ENCODE assay signal across 8 mouse cellular contexts in the genomic region with DNA sequence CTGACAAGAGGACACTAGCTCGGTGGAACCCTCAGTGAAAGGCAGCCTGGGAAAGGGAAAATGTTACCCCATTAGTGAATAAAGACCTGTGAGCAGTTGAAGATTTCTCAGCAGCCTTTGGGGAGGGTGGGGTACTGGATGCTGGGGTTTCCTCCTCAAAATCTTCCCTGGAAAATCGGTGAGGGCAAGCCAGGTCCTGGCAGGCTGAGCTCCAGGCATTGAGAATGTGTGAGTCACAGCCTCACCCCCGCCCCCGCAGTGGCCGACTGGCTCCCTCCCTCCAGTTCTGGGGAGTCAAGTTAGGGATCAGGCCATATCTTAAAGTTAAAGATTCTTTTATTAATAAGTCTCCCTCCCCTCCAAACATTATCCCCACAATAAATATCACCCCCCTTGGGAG. TPM values are rescaled to one million over a fixed set of nuclear protein-coding genes. Genes with fewer than 3 reads are reported as not detected.
DNase-seq lines count a peak whose midpoint lies in the region; ATAC-seq and TF ChIP-seq lines count a peak whose summit lies in the region.

No protein-coding gene starts in this region.

- TF ChIP-seq CTCF in lung, embryonic 14.5 days (IDR thresholded peaks at IDR 0.05; ENCODE audit: low read depth), result no peak

- H3K27me3 ChIP-seq in embryonic facial prominence, embryonic 15.5 days, result peaks cover 20% of the 10 kb centered on the region
- peaks cover 52% of the 10 kb centered on the region for H3K27me3 ChIP-seq in hindbrain, embryonic 14.5 days (ENCODE audit: control insufficient read depth, insufficient read depth, low read length)
- H3K27me3 ChIP-seq in lung, embryonic 14.5 days (ENCODE audit: insufficient read depth, low read length), result peaks cover 19% of the 10 kb centered on the region
- peaks cover 13% of the 10 kb centered on the region; the same call in 1 of the 2 replicates for H3K27me3 ChIP-seq in stomach, embryonic 16.5 days (ENCODE audit: control insufficient read depth, insufficient read depth, low read length)

- no peak overlapping the region for H3K9ac ChIP-seq in embryonic facial prominence, embryonic 15.5 days
- H3K9ac ChIP-seq in hindbrain, embryonic 14.5 days, result no peak overlapping the region; the same call in 1 of the 2 replicates
- no peak overlapping the region for H3K9ac ChIP-seq in lung, embryonic 14.5 days
- peak overlapping the region; percentile 76; the same call in 1 of the 2 replicates for H3K9ac ChIP-seq in stomach, embryonic 16.5 days (ENCODE audit: low read length)

- peaks cover 47% of the 10 kb centered on the region for H3K4me1 ChIP-seq in embryonic facial prominence, embryonic 15.5 days
- peaks cover 26% of the 10 kb centered on the region for H3K4me1 ChIP-seq in hindbrain, embryonic 14.5 days (replicated peaks; ENCODE audit: control insufficient read depth, insufficient read depth, low read length)
- H3K4me1 ChIP-seq in lung, embryonic 14.5 days (ENCODE audit: insufficient read depth), result peaks cover 6% of the 10 kb centered on the region; the same call in 1 of the 2 replicates
- peaks cover 37% of the 10 kb centered on the region for H3K4me1 ChIP-seq in stomach, embryonic 16.5 days (ENCODE audit: control insufficient read depth, insufficient read depth, low read length)

- ATAC-seq in embryonic facial prominence, embryonic 15.5 days (ENCODE audit: insufficient number of reproducible peaks, low FRiP score, low TSS enrichment, low read depth), result no peak
- no peak for ATAC-seq in hindbrain, embryonic 14.5 days (ENCODE audit: low FRiP score)
- ATAC-seq in lung, embryonic 14.5 days (ENCODE audit: insufficient read depth), result no peak
- no peak for ATAC-seq in stomach, embryonic 16.5 days (ENCODE audit: insufficient read depth, low FRiP score)

- 25% methylated on average over 5 of the region's 5 CpGs for WGBS in embryonic facial prominence, embryonic 15.5 days
- 49% methylated on average over 5 of the region's 5 CpGs for WGBS in hindbrain, embryonic 14.5 days
- 26% methylated on average over 5 of the region's 5 CpGs for WGBS in lung, embryonic 14.5 days
- WGBS in stomach, embryonic 16.5 days, result 23% methylated on average over 5 of the region's 5 CpGs

- H3K27ac ChIP-seq in embryonic facial prominence, embryonic 15.5 days (replicated peaks), result peak overlapping the region; percentile 86
- no peak overlapping the region for H3K27ac ChIP-seq in hindbrain, embryonic 14.5 days
- H3K27ac ChIP-seq in lung, embryonic 14.5 days (ENCODE audit: low read depth), result peak overlapping the region; percentile 33; the same call in 1 of the 2 replicates
- peak overlapping the region; percentile 91 for H3K27ac ChIP-seq in stomach, embryonic 16.5 days (ENCODE audit: low read length)

- H3K9me3 ChIP-seq in embryonic facial prominence, embryonic 15.5 days (replicated peaks), result no peaks in the 10 kb centered on the region
- no peaks in the 10 kb centered on the region for H3K9me3 ChIP-seq in hindbrain, embryonic 14.5 days (ENCODE audit: control insufficient read depth, low read length)
- no peaks in the 10 kb centered on the region for H3K9me3 ChIP-seq in lung, embryonic 14.5 days (ENCODE audit: low read depth, low read length)
- no peaks in the 10 kb centered on the region for H3K9me3 ChIP-seq in stomach, embryonic 16.5 days (replicated peaks; ENCODE audit: control insufficient read depth, low read length)

- H3K4me3 ChIP-seq in embryonic facial prominence, embryonic 15.5 days (replicated peaks), result peak overlapping the region; percentile 73
- H3K4me3 ChIP-seq in hindbrain, embryonic 14.5 days (replicated peaks; ENCODE audit: low read length), result no peak overlapping the region
- peak overlapping the region; percentile 61; the same call in 1 of the 2 replicates for H3K4me3 ChIP-seq in lung, embryonic 14.5 days (ENCODE audit: low read depth, low read length)
- peak overlapping the region; percentile 78 for H3K4me3 ChIP-seq in stomach, embryonic 16.5 days (replicated peaks; ENCODE audit: low read length)

- H3K36me3 ChIP-seq in embryonic facial prominence, embryonic 15.5 days, result peaks cover 5% of the 10 kb centered on the region; the same call in 1 of the 2 replicates
- H3K36me3 ChIP-seq in hindbrain, embryonic 14.5 days (replicated peaks; ENCODE audit: control insufficient read depth, insufficient read depth), result peaks cover under 1% of the 10 kb centered on the region; the same call in 1 of the 2 replicates
- peaks cover 10% of the 10 kb centered on the region; the same call in 1 of the 2 replicates for H3K36me3 ChIP-seq in lung, embryonic 14.5 days (ENCODE audit: insufficient read depth)
- H3K36me3 ChIP-seq in stomach, embryonic 16.5 days (ENCODE audit: control insufficient read depth, insufficient read depth, low read length), result no peaks in the 10 kb centered on the region

- peak overlapping the region; percentile 97 for H3K4me2 ChIP-seq in embryonic facial prominence, embryonic 15.5 days (replicated peaks)
- 0 out of 2 replicates have a peak overlapping the region, but pooled peaks have one; percentile 77 for H3K4me2 ChIP-seq in hindbrain, embryonic 14.5 days (replicated peaks)
- peak overlapping the region; percentile 96 for H3K4me2 ChIP-seq in lung, embryonic 14.5 days
- H3K4me2 ChIP-seq in stomach, embryonic 16.5 days (ENCODE audit: low read depth, low read length), result peak overlapping the region; percentile 97

- DNase-seq in testis, postnatal 10 days (ENCODE audit: low spot score), result peak; percentile 77
- no peak for DNase-seq in testis, postnatal 14 days (ENCODE audit: low spot score)
- no peak for DNase-seq in hindbrain, embryonic 14.5 days (ENCODE audit: low spot score)
- DNase-seq in lung, embryonic 14.5 days, result no peak
- no peak for DNase-seq in embryo, embryonic 11 days
- DNase-seq in natural killer cell, adult 2 months (ENCODE audit: low spot score in 2 of 2), result no peak

RNA-seq across cellular contexts. Expression of a gene that starts 1.4 kb away (rescaled TPM):
- 42.2 and 42.9 TPM in 2 replicates for polyA plus RNA-seq in embryonic facial prominence, embryonic 15.5 days (2015; fragmentation: Nextera tagmentation; extraction: Ambion mirVana)
- polyA plus RNA-seq in hindbrain, embryonic 14.5 days (2014; fragmentation: Nextera tagmentation; extraction: Ambion mirVana), result 39.7 and 40.0 TPM in 2 replicates
- 47.4 and 49.6 TPM in 2 replicates for polyA plus RNA-seq in lung, embryonic 14.5 days (2014; fragmentation: Nextera tagmentation; extraction: Ambion mirVana)
- polyA plus RNA-seq in stomach, embryonic 16.5 days (2015; fragmentation: Nextera tagmentation; extraction: Ambion mirVana), result 37.0 and 38.5 TPM in 2 replicates

RNA-seq across cellular contexts. Expression of a gene that starts 1.7 kb away (rescaled TPM):
- polyA plus RNA-seq in embryonic facial prominence, embryonic 15.5 days (2015; fragmentation: Nextera tagmentation; extraction: Ambion mirVana), result 95.7 and 102 TPM in 2 replicates
- polyA plus RNA-seq in hindbrain, embryonic 14.5 days (2014; fragmentation: Nextera tagmentation; extraction: Ambion mirVana), result 129 and 143 TPM in 2 replicates
- 63.8 and 71.1 TPM in 2 replicates for polyA plus RNA-seq in lung, embryonic 14.5 days (2014; fragmentation: Nextera tagmentation; extraction: Ambion mirVana)
- polyA plus RNA-seq in stomach, embryonic 16.5 days (2015; fragmentation: Nextera tagmentation; extraction: Ambion mirVana), result 93.1 and 112 TPM in 2 replicates

RNA-seq across cellular contexts. Expression of a gene that starts 2.1 kb away (rescaled TPM):
- 29.5 and 33.2 TPM in 2 replicates for polyA plus RNA-seq in embryonic facial prominence, embryonic 15.5 days (2015; fragmentation: Nextera tagmentation; extraction: Ambion mirVana)
- polyA plus RNA-seq in hindbrain, embryonic 14.5 days (2014; fragmentation: Nextera tagmentation; extraction: Ambion mirVana), result 3.1 and 3.7 TPM in 2 replicates
- 21.6 and 24.0 TPM in 2 replicates for polyA plus RNA-seq in lung, embryonic 14.5 days (2014; fragmentation: Nextera tagmentation; extraction: Ambion mirVana)
- 24.1 and 26.6 TPM in 2 replicates for polyA plus RNA-seq in stomach, embryonic 16.5 days (2015; fragmentation: Nextera tagmentation; extraction: Ambion mirVana)

RNA-seq across cellular contexts. Expression of a gene that starts 3.9 kb away (rescaled TPM):
- polyA plus RNA-seq in embryonic facial prominence, embryonic 15.5 days (2015; fragmentation: Nextera tagmentation; extraction: Ambion mirVana), result 19.8 and 20.2 TPM in 2 replicates
- 0.24 and 0.26 TPM in 2 replicates for polyA plus RNA-seq in hindbrain, embryonic 14.5 days (2014; fragmentation: Nextera tagmentation; extraction: Ambion mirVana)
- polyA plus RNA-seq in lung, embryonic 14.5 days (2014; fragmentation: Nextera tagmentation; extraction: Ambion mirVana), result 207 and 219 TPM in 2 replicates
- 69.6 and 70.6 TPM in 2 replicates for polyA plus RNA-seq in stomach, embryonic 16.5 days (2015; fragmentation: Nextera tagmentation; extraction: Ambion mirVana)

RNA-seq across cellular contexts. Expression of a gene that starts 8.7 kb away (rescaled TPM):
- polyA plus RNA-seq in embryonic facial prominence, embryonic 15.5 days (2015; fragmentation: Nextera tagmentation; extraction: Ambion mirVana), result 13.8 and 18.3 TPM in 2 replicates
- 1.7 and 2.6 TPM in 2 replicates for polyA plus RNA-seq in hindbrain, embryonic 14.5 days (2014; fragmentation: Nextera tagmentation; extraction: Ambion mirVana)
- 5.1 and 6.2 TPM in 2 replicates for polyA plus RNA-seq in lung, embryonic 14.5 days (2014; fragmentation: Nextera tagmentation; extraction: Ambion mirVana)
- 1.3 and 2.2 TPM in 2 replicates for polyA plus RNA-seq in stomach, embryonic 16.5 days (2015; fragmentation: Nextera tagmentation; extraction: Ambion mirVana)
